Mouse (Mus musculus) gastrocnemius, adult 2 months (tissue): ENCODE data around the gene Ccdc85a. TPM values are rescaled to one million over a fixed set of nuclear protein-coding genes. Genes with fewer than 3 reads are reported as not detected.
"Not testable (repeated sequence)": the region's sequence is repeated elsewhere in the genome, so short reads cannot be mapped to it uniquely, and the experiment has no call there.

Experiments
- DNase-seq: peaks from one replicate; pipeline ENCODE4 v3.0.0; 2022
- H3K27ac ChIP-seq: fragments of 200-600 bp; 2 replicates; pipeline ENCODE4 v1.8.1; 2022; ENCODE audit warnings: mild to moderate bottlenecking
- H3K4me3 ChIP-seq: fragments of 200-600 bp; 2 replicates; pipeline ENCODE4 v1.8.1; 2022; ENCODE audit warnings: mild to moderate bottlenecking, moderate library complexity
- CTCF ChIP-seq: fragments of 200-600 bp; IDR thresholded peaks from 2 replicates; pipeline ENCODE4 v1.8.1; 2022; ENCODE audit warnings: antibody characterized with exemption, mild to moderate bottlenecking, moderate library complexity
- intact Hi-C: fragments of 180-260 bp; cut with DNase I; formaldehyde crosslinking; loops from one replicate; pipeline ENCODE4 v1.15.1; 2025
- total RNA-seq, 2 experiments: library from RNA; stranded (reverse); gene quantifications; 2 replicates each; pipeline ENCODE4 v1.2.3; 2021

Gene Ccdc85a
- total RNA-seq, 2 experiments from 2014 or later: 6.6 to 8.4 TPM

DNA sequence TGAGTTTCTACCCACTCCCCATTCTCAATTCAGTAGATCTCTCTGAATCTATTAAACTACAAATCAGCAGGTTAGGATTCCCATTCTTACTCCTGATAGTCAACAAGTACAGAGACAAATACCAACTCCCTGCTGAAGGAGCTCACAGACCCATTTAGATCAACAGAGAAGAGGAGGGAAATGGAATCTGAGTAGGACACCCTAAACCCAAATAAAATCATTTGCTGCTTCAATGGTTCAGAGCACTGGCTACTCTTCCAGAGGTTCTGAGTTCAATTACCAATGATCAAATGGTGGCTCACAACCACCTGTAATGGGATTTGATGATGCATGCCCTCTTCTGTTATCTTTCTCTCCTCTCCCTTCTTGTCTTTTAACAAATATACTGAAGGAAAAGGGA, 82.9 kb downstream of the Ccdc85a start:
- intact Hi-C loops: no loop called here
- H3K4me3 ChIP-seq: no peak overlapping the region
- TF ChIP-seq CTCF: no peak
- H3K27ac ChIP-seq: no peak overlapping the region
- no peak for DNase-seq

DNA sequence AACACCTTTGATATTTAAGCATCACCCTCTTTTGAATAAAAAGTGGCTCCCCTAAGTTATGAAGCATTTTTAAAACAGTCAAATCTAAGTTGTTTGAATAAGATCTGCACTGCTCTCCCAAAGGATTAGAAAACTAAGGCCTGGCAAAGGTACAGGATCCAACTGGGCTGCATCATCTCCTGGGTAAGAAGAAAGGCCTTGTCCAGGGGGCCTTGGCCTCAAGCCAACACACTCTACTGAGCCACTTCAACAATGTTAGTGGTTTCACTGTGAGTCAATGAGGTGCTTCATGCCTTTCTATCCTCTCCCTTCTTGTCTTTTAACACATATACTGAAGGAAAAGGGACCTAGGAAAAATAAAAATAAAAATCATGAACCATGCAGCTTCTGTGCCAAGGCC, 87.1 kb downstream of the Ccdc85a start:
- Histone ChIP-seq H3K4me3 (no peak overlapping the region), H3K27ac (no peak overlapping the region)
- TF ChIP-seq CTCF: no peak
- intact Hi-C loops: no loop called here
- peak; percentile 19 for DNase-seq

DNA sequence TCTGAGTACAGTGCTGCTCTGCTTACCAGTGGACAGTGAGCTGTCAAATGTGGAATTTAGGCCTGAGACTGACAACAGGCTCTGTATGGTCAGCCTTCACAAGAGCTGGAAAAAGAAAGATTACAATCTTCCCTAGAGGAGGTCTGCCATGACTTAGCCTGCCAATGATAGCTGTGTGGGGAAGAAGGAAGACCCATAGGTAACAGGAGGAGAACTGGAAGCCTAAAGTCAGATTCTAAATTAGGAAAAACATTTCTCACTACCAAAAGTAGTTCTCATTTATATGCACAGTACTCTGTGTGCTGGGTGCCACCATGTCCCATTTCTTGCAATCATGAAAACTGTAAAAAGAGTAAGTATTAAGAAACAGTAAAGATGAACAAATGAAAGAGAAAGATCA, 90.8 kb downstream of the Ccdc85a start:
- TF ChIP-seq CTCF: no peak
- Histone ChIP-seq H3K4me3 (no peak overlapping the region), H3K27ac (0 out of 2 replicates have a peak overlapping the region, but pooled peaks have one; percentile 8)
- DNase-seq: no peak
- intact Hi-C loops: no loop called here

DNA sequence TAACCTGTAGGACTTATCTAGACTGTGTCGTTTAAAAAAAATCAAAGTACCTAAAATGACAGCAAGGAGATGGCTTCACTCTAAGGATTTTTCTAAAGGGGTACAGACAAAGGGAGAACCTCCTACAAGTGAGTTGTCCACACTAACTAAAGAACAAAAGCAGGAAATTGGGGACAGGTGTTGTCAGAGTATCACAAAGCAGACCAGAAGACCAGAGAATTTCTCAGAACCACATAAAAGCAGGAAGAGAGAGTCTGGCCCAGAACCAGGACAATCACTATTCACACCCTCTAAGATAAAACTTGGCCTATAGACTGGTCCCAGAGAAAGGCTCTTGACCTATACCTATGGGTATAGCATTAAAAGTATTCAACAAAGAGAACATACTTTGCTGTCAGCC, 92.8 kb downstream of the Ccdc85a start:
- no peak for TF ChIP-seq CTCF
- no peak overlapping the region for H3K27ac ChIP-seq
- DNase-seq: no peak
- intact Hi-C loops: no loop called here
- H3K4me3 ChIP-seq: no peak overlapping the region

DNA sequence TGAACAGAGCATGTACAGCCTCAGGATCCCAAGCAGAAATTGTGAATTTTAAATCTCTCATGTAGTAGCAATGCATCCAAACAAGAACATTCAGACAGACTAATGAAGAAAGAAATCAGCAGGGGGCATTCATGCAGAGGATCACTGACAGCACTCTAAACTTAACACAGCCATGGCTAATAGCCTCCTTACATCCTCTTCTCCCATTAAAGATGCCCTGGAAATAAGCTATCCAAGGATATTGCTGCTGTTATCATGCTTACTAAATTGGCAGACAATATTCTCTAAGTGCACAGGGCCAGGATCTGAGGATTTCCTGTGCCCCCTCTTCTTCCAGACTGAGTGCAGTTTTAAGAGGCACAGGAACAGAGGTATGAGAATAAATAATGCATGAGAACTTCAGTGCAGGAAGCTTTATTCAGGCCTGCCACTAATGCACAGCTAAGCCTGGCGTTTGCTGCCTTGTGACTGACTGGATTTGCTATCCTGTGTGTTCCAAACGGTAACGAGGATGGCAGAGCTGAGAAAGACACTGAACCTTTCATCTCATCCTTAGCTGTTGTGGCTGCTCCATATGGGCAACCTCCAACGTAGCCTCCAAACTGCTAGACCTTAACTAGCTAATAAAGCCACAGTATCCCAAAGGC, 99.9 kb downstream of the Ccdc85a start:
- Histone ChIP-seq H3K4me3 (no peak overlapping the region), H3K27ac (no peak overlapping the region; the same call in 1 of the 2 replicates)
- DNase-seq: no peak
- intact Hi-C loops: no loop called here
- no peak for TF ChIP-seq CTCF

DNA sequence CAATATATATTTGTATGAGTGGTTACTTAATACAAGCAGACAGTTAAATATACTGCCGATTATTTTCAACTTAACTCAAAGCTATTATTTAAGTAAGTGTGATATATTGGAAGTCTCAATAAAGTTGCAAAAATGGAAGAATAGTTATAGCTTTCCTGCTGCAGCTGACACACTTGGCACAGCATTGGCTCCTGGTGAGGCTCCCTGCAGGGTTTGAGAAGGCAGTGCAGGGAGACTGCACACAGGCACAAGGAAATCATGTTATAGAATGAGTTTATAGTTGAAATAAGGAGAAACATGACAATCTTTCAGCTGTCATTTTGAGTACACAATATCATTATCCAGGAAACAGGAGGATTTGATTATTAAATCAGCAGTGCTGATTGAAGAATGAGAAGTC, 107.0 kb downstream of the Ccdc85a start:
- no peak overlapping the region for H3K27ac ChIP-seq
- no peak for TF ChIP-seq CTCF
- H3K4me3 ChIP-seq: no peak overlapping the region
- intact Hi-C loops: no loop called here
- no peak for DNase-seq

DNA sequence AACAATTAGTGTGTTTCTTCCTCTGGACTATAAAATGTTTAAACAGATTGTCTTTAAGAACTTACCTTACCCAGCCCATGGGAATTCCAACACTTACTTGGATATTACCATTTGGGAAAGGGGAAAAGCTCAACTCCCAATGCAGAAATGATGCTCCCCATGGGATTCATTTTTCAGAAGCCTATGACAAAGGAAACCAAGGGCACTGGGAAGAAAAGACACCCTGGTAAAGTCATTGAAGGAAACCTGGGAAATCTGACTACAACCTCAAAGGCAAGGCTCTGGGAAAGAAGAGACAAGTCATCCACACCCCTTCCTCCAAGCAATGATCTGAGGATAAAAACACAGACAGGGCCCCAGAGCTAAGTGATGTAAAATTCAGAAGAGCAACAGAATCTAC, 118.4 kb downstream of the Ccdc85a start:
- H3K27ac ChIP-seq: peak overlapping the region; percentile 43
- no peak for TF ChIP-seq CTCF
- intact Hi-C loops: no loop called here
- no peak for DNase-seq
- H3K4me3 ChIP-seq: no peak overlapping the region

DNA sequence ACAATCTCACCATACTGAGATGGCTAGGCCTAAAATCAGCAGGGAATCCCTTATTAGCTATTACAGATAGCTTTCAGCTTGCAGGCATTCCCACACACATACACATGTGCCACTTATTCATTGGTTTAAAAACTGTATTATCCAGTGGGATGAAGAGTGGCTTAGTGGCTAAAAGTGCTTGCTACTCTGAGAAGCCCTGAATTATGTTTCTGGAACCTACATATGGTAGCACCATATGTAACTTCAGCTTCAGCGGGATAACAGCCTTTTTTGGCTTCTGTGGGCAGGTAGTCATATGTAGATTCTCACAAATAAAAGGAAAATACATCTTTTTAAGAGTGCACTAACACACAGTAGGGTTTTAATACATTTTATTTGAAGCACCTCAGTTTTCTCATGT, 119.2 kb downstream of the Ccdc85a start:
- intact Hi-C loops: no loop called here
- DNase-seq: no peak
- peak overlapping the region; percentile 76 for H3K27ac ChIP-seq
- H3K4me3 ChIP-seq: no peak overlapping the region
- TF ChIP-seq CTCF: no peak

DNA sequence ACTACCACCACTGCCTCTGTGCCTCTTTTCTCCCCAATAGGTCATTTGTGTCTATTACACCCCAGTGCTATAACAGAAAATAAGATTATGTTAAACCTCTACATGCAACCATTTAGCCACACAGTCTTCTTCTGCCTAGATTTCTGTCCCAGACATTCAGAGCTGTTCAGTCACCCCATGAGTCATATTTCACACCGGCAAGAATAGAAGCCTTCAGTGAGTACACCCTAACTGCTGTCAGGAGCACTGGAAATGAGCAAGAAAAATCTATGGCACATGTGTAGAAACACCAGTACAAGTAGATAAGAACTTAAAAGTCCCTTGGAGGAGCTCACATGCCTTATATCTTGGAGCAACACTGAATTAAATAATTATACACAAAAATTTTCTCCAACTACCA, 125.0 kb downstream of the Ccdc85a start:
- intact Hi-C loops: no loop called here

DNA sequence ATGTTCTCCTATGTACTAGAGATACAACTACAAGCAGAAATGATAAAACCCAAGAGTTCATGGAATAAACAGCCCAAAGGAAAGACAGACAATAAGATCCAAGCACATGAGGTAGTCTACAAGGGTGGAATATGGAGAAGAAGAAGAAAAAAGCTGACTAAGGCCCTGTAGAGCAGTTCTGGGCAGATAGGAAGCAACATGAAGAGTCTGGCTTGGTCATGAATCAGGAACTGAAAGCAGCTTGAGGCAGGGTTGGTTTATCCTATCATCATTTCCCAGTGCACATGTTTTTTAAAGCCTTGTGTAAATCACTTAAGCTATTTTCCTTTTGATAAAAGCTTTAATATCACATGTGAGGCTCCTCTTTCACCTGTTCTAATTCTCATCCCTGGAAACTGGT, 144.2 kb downstream of the Ccdc85a start:
- intact Hi-C loops: loop anchor here (10.0 kb wide), 1 partner anchor 145 kb away; the partner anchor contains the start of gene Ccdc85a
- H3K27ac ChIP-seq: no peak overlapping the region
- no peak for TF ChIP-seq CTCF
- DNase-seq: no peak
- H3K4me3 ChIP-seq: no peak overlapping the region

More for the DNA sequence above, 125.0 kb downstream of the Ccdc85a start:
- no peak for DNase-seq
- no peak overlapping the region for H3K4me3 ChIP-seq
- no peak overlapping the region for H3K27ac ChIP-seq
- TF ChIP-seq CTCF: no peak

DNA sequence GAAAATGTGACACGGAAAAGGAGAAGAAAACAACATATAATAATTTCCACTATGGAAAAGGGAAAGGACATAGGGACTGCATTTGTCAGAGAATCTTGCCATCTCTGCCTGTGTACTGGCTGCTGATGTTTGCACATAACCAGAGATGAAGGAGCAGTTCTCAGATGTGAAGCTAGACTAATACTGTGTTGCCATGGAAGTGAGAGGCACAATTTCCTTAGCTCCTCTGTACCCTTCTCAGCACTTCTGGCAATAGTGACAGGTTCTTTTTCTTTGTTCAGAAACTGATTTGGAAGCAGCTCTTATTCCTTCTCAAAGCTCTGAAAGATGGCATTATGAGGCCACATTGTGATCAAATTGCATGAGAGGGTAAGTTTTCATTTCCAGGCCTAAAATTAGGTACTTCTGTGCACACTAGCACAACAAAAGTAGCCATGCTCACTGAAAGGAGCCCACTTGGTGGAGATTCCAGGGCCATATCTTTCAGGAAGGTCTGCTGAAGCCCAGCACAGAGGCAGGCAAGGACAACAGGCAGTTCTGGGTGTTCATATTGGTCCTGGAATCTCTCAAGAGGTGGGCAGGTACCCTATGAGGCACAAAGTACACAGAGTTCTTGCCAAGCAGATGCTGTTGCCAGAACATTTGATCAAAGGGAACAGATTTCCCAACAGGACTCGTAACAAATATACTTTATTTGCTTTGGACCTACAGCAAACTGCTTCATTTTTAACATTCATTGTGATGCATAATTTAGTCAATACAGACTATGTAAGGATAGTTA, 161.5 kb downstream of the Ccdc85a start:
- Histone ChIP-seq H3K4me3 (no peak overlapping the region), H3K27ac (no peak overlapping the region)
- no peak for DNase-seq
- intact Hi-C loops: no loop called here
- no peak for TF ChIP-seq CTCF

DNA sequence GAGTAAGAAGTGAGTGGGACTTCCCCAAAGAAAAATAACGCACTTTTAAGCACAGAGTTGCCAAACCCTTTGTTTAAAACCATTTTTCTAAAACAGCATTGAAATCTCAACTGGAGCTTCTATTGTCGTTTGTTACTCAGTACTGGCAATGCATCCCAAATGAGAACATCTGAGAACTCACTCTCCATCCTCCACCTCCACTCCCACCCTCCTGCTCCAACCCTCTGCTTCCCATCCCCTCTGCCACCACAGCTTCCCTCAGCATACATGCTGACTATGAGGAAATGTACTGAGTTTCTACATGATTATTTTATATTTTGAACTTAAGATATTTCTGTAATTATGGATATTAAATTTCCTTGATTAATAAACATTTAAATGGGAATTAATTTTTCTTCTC, 168.3 kb downstream of the Ccdc85a start:
- TF ChIP-seq CTCF: no peak
- Histone ChIP-seq H3K4me3 (no peak overlapping the region), H3K27ac (no peak overlapping the region)
- no peak for DNase-seq
- intact Hi-C loops: no loop called here

DNA sequence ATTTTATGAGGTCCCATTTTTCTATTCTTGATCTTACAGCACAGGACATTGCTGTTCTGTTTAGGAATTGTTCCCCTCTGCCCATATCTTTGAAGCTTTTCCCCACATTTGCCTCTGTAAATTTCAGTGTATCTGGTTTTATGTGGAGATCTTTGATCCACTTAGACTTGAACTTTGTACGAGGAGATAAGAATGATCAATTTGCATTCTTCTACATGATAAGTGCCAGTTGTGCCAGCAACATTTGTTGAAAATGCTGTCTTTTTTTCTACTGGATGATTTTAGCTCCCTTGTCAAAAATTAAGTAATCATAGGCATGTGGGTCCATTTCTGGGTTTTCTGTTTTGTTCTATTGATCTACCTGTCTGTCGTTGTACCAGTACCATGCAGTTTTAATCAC, 174.2 kb downstream of the Ccdc85a start:
- H3K4me3 ChIP-seq, intact Hi-C loops, H3K27ac ChIP-seq, DNase-seq: not testable (repeated sequence)

DNA sequence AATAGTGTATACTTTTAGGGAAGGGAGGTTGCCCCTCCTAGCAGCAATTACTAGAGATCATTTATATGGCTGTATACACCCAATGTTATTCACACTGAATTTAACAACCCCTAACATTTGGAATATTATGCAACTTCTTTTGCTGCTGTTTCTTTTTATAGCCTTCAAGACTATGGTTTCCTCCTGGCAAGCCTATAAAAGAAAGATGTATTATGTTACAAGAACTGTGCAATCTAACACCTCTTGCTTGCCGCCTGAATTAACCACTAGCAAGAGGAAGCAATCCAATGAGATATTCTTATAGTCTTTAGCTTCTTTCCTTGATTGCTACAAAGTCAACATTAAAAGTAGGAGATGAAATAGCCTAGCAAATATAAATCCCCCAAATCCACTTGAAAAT, 187.0 kb downstream of the Ccdc85a start:
- H3K4me3 ChIP-seq: no peak overlapping the region
- TF ChIP-seq CTCF: no peak
- intact Hi-C loops: no loop called here
- DNase-seq: no peak
- no peak overlapping the region for H3K27ac ChIP-seq
